Mouse (Mus musculus): ENCODE results near the gene Maats1. TPM values are rescaled to one million over a fixed set of nuclear protein-coding genes. Genes with fewer than 3 reads are reported as not detected.

Maats1 gene
- total RNA-seq, 1 experiment from 2014 or later = not detected

DNA sequence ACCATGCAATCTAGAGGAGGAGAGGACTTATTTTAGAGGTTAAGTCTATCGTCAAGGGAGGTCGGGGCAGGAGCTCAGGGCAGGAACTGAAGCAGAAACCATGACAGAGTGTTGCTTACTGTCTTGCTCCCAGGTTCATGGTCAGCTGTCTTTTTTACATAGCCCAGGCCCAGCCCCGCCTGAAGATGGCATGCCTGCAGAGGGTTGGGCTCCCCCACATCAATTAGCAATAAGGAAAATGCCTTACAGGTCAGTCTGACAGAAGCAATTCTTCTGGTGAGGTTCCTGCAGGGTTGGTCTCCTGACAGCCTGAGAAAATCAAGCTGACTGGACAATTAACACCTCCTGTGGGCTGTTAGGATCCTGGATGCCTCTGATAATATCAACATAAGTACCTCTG lies 70.3 kb downstream of the Maats1 start:
- no peak for ATAC-seq (ENCODE audit: extremely low read depth, insufficient number of reproducible peaks, low FRiP score, poor library complexity, severe bottlenecking)

DNA sequence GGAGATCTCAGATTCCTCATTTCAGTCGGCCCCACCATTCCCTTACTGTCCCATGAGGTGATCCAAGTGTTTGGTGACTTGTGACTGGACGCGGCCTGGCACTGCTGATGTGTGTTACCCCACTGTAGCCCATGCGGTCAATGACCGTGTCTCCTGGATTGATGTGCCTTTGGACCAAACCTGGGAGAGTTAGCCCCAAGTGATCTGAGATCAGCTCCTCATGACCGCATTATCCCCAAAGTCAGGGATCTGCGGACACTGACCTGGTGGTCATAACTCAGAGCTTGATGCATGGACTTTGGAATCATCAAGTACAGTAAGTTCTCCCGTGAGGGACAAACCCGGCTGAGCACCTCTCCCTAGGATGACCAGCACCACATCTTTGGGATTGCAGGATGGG lies 86.0 kb downstream of the Maats1 start:
- no peak for ATAC-seq (ENCODE audit: extremely low read depth, insufficient number of reproducible peaks, low FRiP score, poor library complexity, severe bottlenecking)

DNA sequence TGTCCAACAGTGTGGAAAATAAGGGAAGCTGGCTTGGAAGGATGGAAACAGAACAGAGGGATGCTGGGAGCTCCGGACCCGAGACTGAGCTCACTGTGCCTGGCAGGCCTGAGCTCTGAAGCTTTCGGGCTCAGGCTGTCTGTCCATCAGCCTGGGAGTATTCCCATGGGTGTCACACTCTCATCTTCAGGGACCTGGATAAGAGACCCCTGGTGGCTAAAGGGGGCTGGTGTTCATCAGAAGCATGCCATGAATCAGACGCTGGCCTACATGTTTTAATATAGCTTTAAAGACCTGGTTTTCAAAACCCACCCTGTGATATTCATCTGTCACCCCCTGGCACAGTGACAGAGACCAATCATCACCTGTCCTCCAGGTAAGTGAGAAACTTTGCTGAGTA lies 86.8 kb downstream of the Maats1 start:
- ATAC-seq (ENCODE audit: extremely low read depth, insufficient number of reproducible peaks, low FRiP score, poor library complexity, severe bottlenecking) = no peak

DNA sequence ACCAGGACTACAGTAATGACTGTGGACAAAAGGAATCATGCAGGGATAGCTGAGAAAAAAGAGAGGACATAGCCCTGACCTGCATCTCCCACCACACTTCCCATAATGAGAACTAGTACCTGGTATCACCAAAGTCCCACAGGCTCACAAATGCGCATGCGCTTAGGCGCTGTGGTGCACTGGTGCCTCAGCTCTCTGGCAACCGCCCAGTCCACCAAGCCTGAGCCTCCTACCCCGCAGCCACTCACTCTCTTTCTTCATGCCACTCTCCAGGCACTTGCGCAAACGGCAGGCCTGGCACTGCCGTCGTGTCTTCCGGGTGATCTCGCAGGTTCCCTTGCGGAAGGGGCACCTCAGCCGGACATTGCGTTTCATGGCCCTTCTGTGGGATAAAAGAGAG lies 87.9 kb downstream of the Maats1 start:
- no peak for ATAC-seq (ENCODE audit: extremely low read depth, insufficient number of reproducible peaks, low FRiP score, poor library complexity, severe bottlenecking)

DNA sequence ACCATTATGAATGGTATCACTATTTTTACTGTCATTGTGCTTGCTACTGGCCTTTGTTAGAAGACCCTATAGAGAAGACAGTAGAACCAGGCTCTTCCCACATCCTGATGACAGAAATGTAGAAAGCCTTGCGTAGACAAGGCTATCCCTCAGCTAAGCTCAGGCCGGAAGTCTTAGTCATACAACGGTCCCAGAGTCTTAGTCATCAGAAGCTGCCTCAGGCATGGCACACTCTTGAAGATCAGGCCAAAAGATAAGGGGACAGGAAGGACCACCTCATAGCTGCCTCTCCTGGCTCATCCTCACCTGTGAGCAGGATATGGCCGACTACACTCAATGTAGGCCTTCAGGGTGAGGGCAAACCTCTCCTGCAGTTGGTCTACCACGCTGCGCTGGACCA lies 91.5 kb downstream of the Maats1 start:
- ATAC-seq (ENCODE audit: extremely low read depth, insufficient number of reproducible peaks, low FRiP score, poor library complexity, severe bottlenecking) = no peak

DNA sequence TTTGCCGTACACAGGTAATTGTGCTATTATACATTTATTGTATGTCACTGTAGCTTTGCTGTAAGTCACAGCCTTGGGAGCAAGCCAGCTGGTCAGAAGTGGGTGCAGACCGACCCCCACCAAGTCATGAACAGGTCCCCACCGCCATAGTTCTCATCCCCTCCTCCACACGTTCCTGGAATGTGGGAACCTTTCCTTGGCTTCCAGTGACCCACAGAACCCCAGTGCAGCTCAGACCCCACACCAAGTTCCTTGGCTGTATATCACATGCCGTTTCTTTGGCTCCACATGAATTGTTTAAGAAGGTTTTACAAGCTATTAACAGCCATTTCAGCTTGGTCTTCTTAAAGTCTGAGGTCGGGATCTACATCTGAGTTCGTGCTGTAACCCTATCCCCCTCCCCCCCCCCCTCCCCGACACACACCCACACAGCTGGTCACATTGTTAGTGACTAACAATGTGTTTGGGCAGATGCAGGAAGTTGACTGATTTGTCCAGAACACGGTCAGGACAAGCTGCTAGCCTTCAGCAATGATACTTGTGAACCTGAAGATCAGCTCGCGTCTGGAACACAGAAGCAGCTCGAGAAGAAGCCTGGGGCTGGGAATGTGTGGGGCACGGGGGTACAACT lies 93.5 kb downstream of the Maats1 start:
- no peak for ATAC-seq (ENCODE audit: extremely low read depth, insufficient number of reproducible peaks, low FRiP score, poor library complexity, severe bottlenecking)

Other genes with a start within 250 kb of the Maats1 start
- not detected in 2 replicates for gene Nr1i2, start 47.3 kb downstream of the Maats1 start, total RNA-seq (2017)
- 317 and 339 TPM in 2 replicates for gene Cox17, start 4.8 kb upstream of the Maats1 start, total RNA-seq (2017)
- not detected in 2 replicates for gene Gm21987, start 4.9 kb upstream of the Maats1 start, total RNA-seq (2017)
- gene Popdc2, start 20.1 kb upstream of the Maats1 start, total RNA-seq (2017) = 0.35 and 1.4 TPM in 2 replicates
- gene Pla1a, start 91.0 kb upstream of the Maats1 start, total RNA-seq (2017) = 0.47 TPM in 1 of 2 replicates, not detected in the other
- 26.4 and 33.0 TPM in 2 replicates for gene Adprh, start 110.6 kb upstream of the Maats1 start, total RNA-seq (2017)
- 16.6 and 18.4 TPM in 2 replicates for gene Cd80, start 113.4 kb upstream of the Maats1 start, total RNA-seq (2017)
- gene Timmdc1, start 180.5 kb upstream of the Maats1 start, total RNA-seq (2017) = 17.3 and 18.0 TPM in 2 replicates
- gene Poglut1, start 208.1 kb upstream of the Maats1 start, total RNA-seq (2017) = 16.6 and 18.5 TPM in 2 replicates
- gene Tmem39a, start 216.6 kb upstream of the Maats1 start, total RNA-seq (2017) = 39.5 and 46.3 TPM in 2 replicates

All from neutrophil, adult 5-6 weeks (primary cell).